Mouse (Mus musculus) right cerebral cortex, adult 18-20 months (tissue): ENCODE measurements around the gene Nfia.

Experiments
- DNase-seq: peaks from one replicate; pipeline ENCODE4 v3.0.0; 2022; ENCODE audit warnings: mixed read lengths

The Nfia gene

GRCm38 (mm10) chr4:97918675-97919074, 146.1 kb downstream of the Nfia start:
- no peak for DNase-seq

DNA sequence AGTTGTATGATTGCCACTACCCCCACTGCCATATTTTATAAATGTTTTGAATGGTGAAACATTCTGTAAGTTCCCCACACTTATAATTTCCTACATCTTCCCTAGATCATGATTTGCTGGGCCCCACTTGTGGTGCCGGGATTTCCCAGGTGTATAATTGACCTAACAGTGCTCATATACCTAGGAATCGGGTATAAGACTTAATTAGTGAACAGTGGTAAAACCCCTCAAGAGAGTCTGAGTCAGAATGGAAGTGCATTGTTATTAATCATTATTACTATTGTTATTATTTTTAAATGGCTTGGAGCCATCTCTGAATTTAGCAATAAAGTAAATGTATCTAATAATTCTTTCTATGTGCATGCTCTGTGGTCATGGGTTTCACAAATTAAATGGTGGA, 147.2 kb downstream of the Nfia start:
- DNase-seq, result no peak

GRCm38 (mm10) chr4:97920287-97921079, 147.9 kb downstream of the Nfia start:
- DNase-seq, result no peak

- DNase-seq, result no peak
These were observed 149.1 kb downstream of the Nfia start for GRCm38 (mm10) chr4:97921682-97922081.

DNA sequence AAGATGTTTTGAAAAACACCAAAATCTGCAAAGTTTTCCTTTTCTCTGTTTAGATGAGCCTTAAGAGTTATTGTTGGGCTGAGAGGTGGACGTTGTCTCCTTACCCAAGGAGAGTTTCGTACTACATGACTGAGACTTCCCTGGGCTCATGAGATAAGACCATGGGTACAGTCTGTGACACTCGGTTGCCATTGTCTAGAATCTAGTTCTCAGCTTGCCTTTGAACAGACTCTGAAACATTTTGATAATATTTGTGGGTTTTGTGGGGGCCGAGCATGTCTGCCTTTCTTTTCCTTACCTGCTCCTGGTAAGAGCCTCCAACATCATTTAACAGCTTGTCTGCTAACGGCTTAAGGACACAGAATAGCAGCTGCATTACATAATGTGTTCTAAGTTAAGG, 150.7 kb downstream of the Nfia start:
- no peak for DNase-seq

- no peak for DNase-seq
These were observed 151.4 kb downstream of the Nfia start for GRCm38 (mm10) chr4:97923876-97924316.

DNA sequence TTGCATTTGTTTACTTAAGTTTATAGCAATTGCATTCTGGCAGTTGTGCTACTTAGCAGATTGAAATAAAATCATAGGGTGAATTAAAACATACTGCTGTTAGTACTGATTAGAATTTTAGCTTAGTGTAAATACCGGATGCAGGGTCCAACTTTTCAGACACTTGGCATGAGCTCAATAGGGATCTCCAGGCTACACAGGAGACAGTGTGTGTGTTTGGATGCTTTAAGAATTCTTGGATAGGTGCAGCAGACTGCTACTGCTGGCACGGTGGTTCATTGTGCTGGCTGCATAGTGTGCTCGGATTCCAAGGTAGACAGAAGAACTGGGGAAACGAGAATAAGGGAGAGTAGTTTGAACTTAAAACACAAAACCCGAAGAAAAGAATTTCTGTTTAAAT, 151.9 kb downstream of the Nfia start:
- DNase-seq, result no peak

- no peak for DNase-seq
These were observed 152.3 kb downstream of the Nfia start for GRCm38 (mm10) chr4:97924855-97925254.

DNA sequence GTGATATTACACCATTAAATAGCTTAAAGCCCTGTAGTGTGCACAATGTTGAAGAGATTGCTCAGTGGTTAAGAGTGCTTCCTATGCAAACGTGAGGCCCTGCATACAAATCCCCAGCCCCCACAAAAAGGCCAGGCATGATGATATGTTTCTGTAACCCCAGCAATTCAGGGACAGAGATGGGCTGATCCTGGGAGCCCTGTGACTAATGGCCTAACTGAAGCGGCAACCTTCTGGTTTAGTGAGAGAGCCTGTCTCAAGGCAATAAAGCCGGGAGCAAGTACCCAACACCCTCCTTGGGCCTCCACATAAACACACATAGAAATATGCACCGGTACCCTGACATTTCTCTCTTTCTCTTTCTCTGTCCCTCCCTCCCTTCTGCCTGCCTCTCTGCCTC, 153.1 kb downstream of the Nfia start:
- DNase-seq, result no peak

GRCm38 (mm10) chr4:97926607-97927308, 154.2 kb downstream of the Nfia start:
- no peak for DNase-seq

- no peak for DNase-seq
These were observed 154.7 kb downstream of the Nfia start for GRCm38 (mm10) chr4:97927309-97927656.

- DNase-seq, result no peak
These were observed 163.8 kb downstream of the Nfia start for GRCm38 (mm10) chr4:97936371-97936770.

- no peak for DNase-seq
These were observed 164.4 kb downstream of the Nfia start for GRCm38 (mm10) chr4:97936912-97937311.

- no peak for DNase-seq
These were observed 167.0 kb downstream of the Nfia start for GRCm38 (mm10) chr4:97939492-97939891.

DNA sequence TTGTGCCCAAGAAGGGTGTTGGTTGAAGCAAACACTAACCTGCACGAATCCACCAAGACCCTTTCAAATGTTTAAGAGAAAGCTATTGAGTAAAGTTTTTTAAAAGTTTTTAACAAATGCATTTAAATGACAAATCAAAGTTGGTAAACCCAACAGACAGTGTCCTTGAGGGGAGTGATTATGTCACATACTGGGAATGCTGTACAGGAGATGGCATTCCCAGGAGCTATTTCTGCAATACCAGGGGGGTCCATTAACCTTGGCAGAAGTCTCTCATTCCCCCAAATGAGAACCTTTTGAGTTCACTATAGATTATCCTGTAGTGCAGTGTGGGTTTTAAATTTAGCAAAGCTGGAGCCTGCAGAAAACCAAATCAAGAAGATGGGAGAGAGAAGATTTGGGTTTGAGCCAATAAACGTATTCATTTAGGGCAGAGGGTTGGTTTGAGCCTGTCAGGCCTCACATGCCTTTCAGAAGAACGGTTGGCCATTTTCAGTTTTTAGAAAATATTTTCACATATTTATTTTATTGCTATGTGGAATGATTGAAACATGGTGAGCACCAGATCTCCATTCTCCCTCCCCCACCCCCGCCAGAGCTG, 167.5 kb downstream of the Nfia start:
- DNase-seq, result no peak

DNA sequence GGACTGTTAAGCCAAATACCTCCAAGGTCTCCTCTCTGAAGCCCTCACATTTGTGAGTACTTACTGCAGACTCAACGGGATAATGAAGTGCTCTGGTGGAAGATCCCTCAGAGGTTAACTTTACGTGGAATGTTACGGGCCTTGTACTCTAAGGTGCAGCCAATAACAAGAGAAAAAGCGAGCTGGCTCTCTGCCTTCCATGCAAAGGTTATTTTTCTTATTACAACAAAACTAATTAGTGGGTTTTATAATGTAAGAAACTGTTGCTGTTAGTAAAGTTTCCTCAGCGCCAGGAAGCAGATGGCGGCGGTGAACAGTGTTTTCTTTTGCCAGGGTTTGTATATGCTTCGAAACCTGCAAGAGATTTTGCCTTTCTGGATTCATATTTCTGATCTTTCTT, 169.1 kb downstream of the Nfia start:
- DNase-seq, result no peak

DNA sequence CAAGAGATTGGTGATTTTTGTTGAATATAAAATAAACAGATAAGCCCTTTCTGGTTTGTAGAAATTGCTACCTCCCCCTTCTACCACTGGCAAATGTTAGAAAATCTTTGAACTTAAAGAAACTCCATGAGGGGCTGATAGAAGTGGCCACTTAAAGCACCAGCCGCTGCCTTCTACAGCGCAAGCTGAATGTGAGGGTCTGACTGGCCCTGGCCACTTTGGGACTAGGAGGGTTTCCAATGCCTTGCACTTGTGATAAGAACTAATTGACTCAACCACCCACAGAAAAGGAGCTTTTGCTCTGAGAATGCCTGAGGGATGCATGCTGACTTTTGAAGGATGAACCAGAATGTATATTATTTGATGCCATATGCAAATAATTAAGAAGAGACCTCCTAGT, 171.8 kb downstream of the Nfia start:
- no peak for DNase-seq

DNA sequence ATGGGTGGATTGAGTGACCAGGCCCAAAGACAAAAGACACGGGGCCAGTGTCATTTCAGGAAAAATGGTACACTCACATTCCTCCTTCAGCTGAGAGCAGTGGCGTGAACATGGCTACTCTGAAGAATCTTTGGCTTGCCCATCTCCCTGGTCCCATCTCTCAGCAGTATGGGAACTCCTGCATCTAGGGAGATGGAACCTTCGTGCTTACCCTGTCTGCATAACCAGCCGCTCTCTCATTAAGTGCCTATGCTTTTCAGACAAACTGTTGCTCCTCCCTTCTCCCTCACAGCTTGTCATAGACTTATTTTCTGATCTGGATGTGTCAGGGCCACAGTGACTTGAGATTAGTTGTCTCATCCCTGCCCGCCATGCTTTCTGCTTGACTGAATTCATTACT, 174.9 kb downstream of the Nfia start:
- no peak for DNase-seq

DNA sequence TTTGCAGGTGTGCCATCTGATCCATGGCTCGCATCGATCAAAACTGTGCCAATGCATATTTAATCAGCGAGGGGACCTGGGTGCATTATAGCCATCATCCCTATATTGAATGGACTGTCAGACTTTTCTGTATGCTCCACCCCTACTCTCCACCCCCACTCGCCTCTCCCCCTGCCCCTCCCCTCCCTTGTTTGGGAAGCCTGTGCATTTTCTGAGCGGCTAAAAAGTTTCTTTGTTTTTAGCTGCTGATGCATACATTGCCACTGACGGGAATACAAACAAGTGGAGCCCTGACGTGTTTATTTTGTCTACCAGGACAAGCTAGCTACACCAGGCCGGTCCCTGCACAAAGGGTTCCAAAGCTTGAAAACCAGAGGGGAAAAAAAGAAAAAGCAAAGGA, 175.7 kb downstream of the Nfia start:
- no peak for DNase-seq

GRCm38 (mm10) chr4:97950341-97951071, 178.0 kb downstream of the Nfia start:
- peak; percentile 30 for DNase-seq

DNA sequence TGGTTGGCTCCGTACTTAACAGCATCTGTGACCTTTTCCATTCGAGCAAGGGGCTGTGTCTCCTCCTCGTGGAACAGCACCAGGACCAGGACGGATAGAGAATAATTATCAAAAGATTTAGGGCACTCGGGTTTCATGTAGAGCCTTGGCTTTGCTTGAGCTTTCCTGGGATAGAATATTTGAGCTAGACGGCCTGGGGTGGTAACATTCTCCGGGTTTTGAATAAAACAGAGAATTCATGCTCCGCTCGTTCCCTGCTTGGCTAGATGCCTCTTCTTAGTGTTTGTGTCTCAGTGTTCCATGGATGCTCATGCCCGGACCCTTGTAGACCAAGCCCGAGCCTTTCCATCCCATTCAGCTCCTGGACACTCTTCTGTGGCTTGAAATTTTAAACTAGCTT, 181.4 kb downstream of the Nfia start:
- no peak for DNase-seq

GRCm38 (mm10) chr4:97958121-97958520, 185.6 kb downstream of the Nfia start:
- DNase-seq, result no peak

DNA sequence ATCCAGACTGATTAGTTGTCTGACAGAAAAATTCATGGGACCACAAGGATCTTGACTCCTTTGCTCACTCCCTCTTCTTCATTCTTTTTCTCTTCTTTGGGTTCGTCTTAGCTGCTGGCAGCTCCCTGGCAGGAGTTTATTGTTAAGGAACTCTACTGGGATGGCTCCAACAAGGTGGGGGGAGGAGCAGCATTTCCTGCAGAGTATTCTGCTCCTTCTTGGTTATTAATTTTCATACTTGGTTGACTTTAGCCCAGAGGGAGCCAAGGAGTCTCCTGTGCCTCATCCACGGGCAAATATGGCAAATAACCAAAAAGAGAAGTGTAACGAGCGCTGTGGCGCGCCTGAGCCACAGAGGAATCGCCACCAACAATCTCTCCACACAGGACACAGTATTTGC, 190.3 kb downstream of the Nfia start:
- no peak for DNase-seq
